Mouse (Mus musculus): ENCODE measurements around the gene Akp3. TPM values are rescaled to one million over a fixed set of nuclear protein-coding genes. Genes with fewer than 3 reads are reported as not detected.

The Akp3 gene
- polyA plus RNA-seq (2017; shearing (Covaris generic)) = not detected

GRCm38 (mm10) chr1:87124673-87125072 lies at the start of gene Akp3:
TSS of gene Akp3 (plus strand) at chr1:87124973.

GRCm38 (mm10) chr1:87089828-87090227 lies 34.9 kb upstream of the Akp3 start, which contains the start of gene Alppl2:
TSS of gene Alppl2 (minus strand) at chr1:87089928.

GRCm38 (mm10) chr1:87101411-87101810 lies 23.4 kb upstream of the Akp3 start, which contains the start of gene Alpi:
TSS of gene Alpi (minus strand) at chr1:87101606.

GRCm38 (mm10) chr1:87156199-87156587 lies 31.4 kb downstream of the Akp3 start, which contains the start of gene Ecel1:
TSS of gene Ecel1 (minus strand) at chr1:87156521.

Other genes starting within 250 kb of the Akp3 start
- gene Alppl2, start 35.0 kb upstream of the Akp3 start, polyA plus RNA-seq (2017; shearing (Covaris generic)) = not detected
- gene Alpi, start 23.4 kb upstream of the Akp3 start, polyA plus RNA-seq (2017; shearing (Covaris generic)) = under 1 TPM in 1 of 2 experiments, not detected in 1; 0.78 TPM
- 1 to 10 TPM; 1.6 to 2.7 TPM for gene Ecel1, start 31.5 kb downstream of the Akp3 start, polyA plus RNA-seq (2017; shearing (Covaris generic))
- gene Prss56, start 58.3 kb downstream of the Akp3 start, polyA plus RNA-seq (2017; shearing (Covaris generic)) = not detected
- under 1 TPM in 1 of 2 experiments, not detected in 1; 0.64 TPM for gene Chrnd, start 65.6 kb downstream of the Akp3 start, polyA plus RNA-seq (2017; shearing (Covaris generic))
- under 1 TPM in 1 of 2 experiments, not detected in 1; 0.24 TPM for gene Chrng, start 79.7 kb downstream of the Akp3 start, polyA plus RNA-seq (2017; shearing (Covaris generic))
- gene Eif4e2, start 88.9 kb downstream of the Akp3 start, polyA plus RNA-seq (2017; shearing (Covaris generic)) = 100 to 1,000 TPM; 117 to 140 TPM
- gene Efhd1, start 139.4 kb downstream of the Akp3 start, polyA plus RNA-seq (2017; shearing (Covaris generic)) = 1 to 10 TPM in 1 of 2 experiments, not detected in 1; 4.0 TPM
- gene Gigyf2, start 202.0 kb downstream of the Akp3 start, polyA plus RNA-seq (2017; shearing (Covaris generic)) = 10 to 100 TPM; 56.4 to 70.5 TPM